Mouse (Mus musculus): Measurements from ENCODE around the gene Cramp1l. TPM values are rescaled to one million over a fixed set of nuclear protein-coding genes. Genes with fewer than 3 reads are reported as not detected.
A peak's percentile ranks its signal among the peaks of the same experiment; 100 is the strongest.

The Cramp1l gene
- total RNA-seq, 2 experiments from 2014 or later, result 31.9 to 33.9 TPM

- Histone ChIP-seq H3K4me3 (peak overlapping the region; percentile 94), H3K27ac (peak overlapping the region; percentile 89)
- DNase-seq (ENCODE audit: extremely low spot score in 1 of 2, low spot score in 2 of 2), result peak; percentile 52 to 62
- intact Hi-C loops (cut with DNase I), result loop anchor here (5.0 kb wide), 1 partner anchor 67 kb away; the partner anchor contains the start of gene Tmem204
- TF ChIP-seq CTCF (IDR thresholded peaks at IDR 0.05), result no peak
Observed at GRCm38 (mm10) chr17:25014841-25015570, 582 bp downstream of the Cramp1l start.

GRCm38 (mm10) chr17:25013606-25014501 lies 1.7 kb downstream of the Cramp1l start:
- DNase-seq (ENCODE audit: extremely low spot score in 1 of 2, low spot score in 2 of 2), result peak in 1 of 2 experiments; percentile 13
- H3K27ac ChIP-seq, result peak overlapping the region; percentile 53
- no peak for TF ChIP-seq CTCF (IDR thresholded peaks at IDR 0.05)
- H3K4me3 ChIP-seq, result peak overlapping the region; percentile 94
- intact Hi-C loops (cut with DNase I), result no loop called here

- Histone ChIP-seq H3K4me3 (no peak overlapping the region), H3K27ac (no peak overlapping the region)
- TF ChIP-seq CTCF (IDR thresholded peaks at IDR 0.05), result no peak
- intact Hi-C loops (cut with DNase I), result no loop called here
- DNase-seq (ENCODE audit: extremely low spot score in 1 of 2, low spot score in 2 of 2), result no peak
Observed at GRCm38 (mm10) chr17:25007480-25007879, 8.1 kb downstream of the Cramp1l start.

- peak; percentile 6 for TF ChIP-seq CTCF (IDR thresholded peaks at IDR 0.05)
- H3K27ac ChIP-seq, result no peak overlapping the region
- no peak overlapping the region for H3K4me3 ChIP-seq
- DNase-seq (ENCODE audit: extremely low spot score in 1 of 2, low spot score in 2 of 2), result no peak
- intact Hi-C loops (cut with DNase I), result no loop called here
Observed at GRCm38 (mm10) chr17:25005102-25005501, 10.5 kb downstream of the Cramp1l start.

GRCm38 (mm10) chr17:24994721-24995120 lies 20.9 kb downstream of the Cramp1l start:
- Histone ChIP-seq H3K27ac (no peak overlapping the region), H3K4me3 (no peak overlapping the region)
- no peak for TF ChIP-seq CTCF (IDR thresholded peaks at IDR 0.05)
- intact Hi-C loops (cut with DNase I), result no loop called here
- no peak for DNase-seq (ENCODE audit: extremely low spot score in 1 of 2, low spot score in 2 of 2)

- Histone ChIP-seq H3K4me3 (no peak overlapping the region), H3K27ac (no peak overlapping the region)
- intact Hi-C loops (cut with DNase I), result no loop called here
- DNase-seq (ENCODE audit: extremely low spot score in 1 of 2, low spot score in 2 of 2), result peak; percentile 29 to 35
- no peak for TF ChIP-seq CTCF (IDR thresholded peaks at IDR 0.05)
Observed at GRCm38 (mm10) chr17:24987221-24987620, 28.4 kb downstream of the Cramp1l start.

- no peak for TF ChIP-seq CTCF (IDR thresholded peaks at IDR 0.05)
- peak overlapping the region; percentile 91 for H3K4me3 ChIP-seq
- H3K27ac ChIP-seq, result no peak overlapping the region
- DNase-seq (ENCODE audit: extremely low spot score in 1 of 2, low spot score in 2 of 2), result no peak
- intact Hi-C loops (cut with DNase I), result no loop called here
Observed at GRCm38 (mm10) chr17:24960852-24961715, 54.5 kb downstream of the Cramp1l start.

- intact Hi-C loops (cut with DNase I), result no loop called here
- peak; percentile 48 for TF ChIP-seq CTCF (IDR thresholded peaks at IDR 0.05)
- Histone ChIP-seq H3K4me3 (peak within 1 kb of the TSS; percentile 91), H3K27ac (peak within 1 kb of the TSS; percentile 53; the same call in 1 of the 2 replicates)
- peak; percentile 96 to 97 for DNase-seq (ENCODE audit: extremely low spot score in 1 of 2, low spot score in 2 of 2)
Observed at GRCm38 (mm10) chr17:24960135-24960851, 55.3 kb downstream of the Cramp1l start, which contains the start of gene Jpt2. Jpt2 (minus strand) TSS chr17:24960689.

GRCm38 (mm10) chr17:24959371-24959770 lies 56.2 kb downstream of the Cramp1l start:
- intact Hi-C loops (cut with DNase I), result no loop called here
- no peak for TF ChIP-seq CTCF (IDR thresholded peaks at IDR 0.05)
- no peak overlapping the region for H3K27ac ChIP-seq
- peak overlapping the region; percentile 91; the same call in 1 of the 2 replicates for H3K4me3 ChIP-seq
- no peak for DNase-seq (ENCODE audit: extremely low spot score in 1 of 2, low spot score in 2 of 2)

- no peak for TF ChIP-seq CTCF (IDR thresholded peaks at IDR 0.05)
- DNase-seq (ENCODE audit: extremely low spot score in 1 of 2, low spot score in 2 of 2), result no peak
- intact Hi-C loops (cut with DNase I), result no loop called here
- H3K4me3 ChIP-seq, result no peak overlapping the region
- no peak overlapping the region for H3K27ac ChIP-seq
Observed at GRCm38 (mm10) chr17:24953291-24953690, 62.3 kb downstream of the Cramp1l start.

- no peak for TF ChIP-seq CTCF (IDR thresholded peaks at IDR 0.05)
- no peak for DNase-seq (ENCODE audit: extremely low spot score in 1 of 2, low spot score in 2 of 2)
- Histone ChIP-seq H3K27ac (no peak overlapping the region), H3K4me3 (no peak overlapping the region)
- intact Hi-C loops (cut with DNase I), result no loop called here
Observed at GRCm38 (mm10) chr17:24950671-24951070, 64.9 kb downstream of the Cramp1l start.
